Mouse (Mus musculus) MEL (cell line): ENCODE results near the gene Kctd5.

Experiments used
- CHD1 ChIP-seq: IDR thresholded peaks from 2 replicates; pipeline ENCODE4 v1.6.1; 2012; ENCODE audit warnings: low read depth, mild to moderate bottlenecking, inconsistent platforms, low read length, improper control_type of control experiment
- CTCF ChIP-seq, 3 experiments: IDR thresholded peaks in 2 of 3; conservative IDR thresholded peaks in 1 of 3; 2 replicates each; pipeline ENCODE4 v1.5.1; 2011 to 2012; ENCODE audit warnings: low read length in 3 of 3, low read depth in 2 of 3, mild to moderate bottlenecking in 2 of 3, improper control_type of control experiment in 1 of 3, inconsistent platforms in 1 of 3, mixed read lengths in 1 of 3, moderate library complexity in 1 of 3; ENCODE audit not compliant: control insufficient read depth in 1 of 3, insufficient read depth in 1 of 3, poor library complexity in 1 of 3, severe bottlenecking in 1 of 3
- E2F4 ChIP-seq: IDR thresholded peaks from 2 replicates; pipeline ENCODE4 v1.6.1; 2011; ENCODE audit warnings: low read depth, low read length, improper control_type of control experiment, borderline replicate concordance
- ELF1 ChIP-seq: IDR thresholded peaks from 2 replicates; pipeline ENCODE4 v1.6.1; 2014; ENCODE audit warnings: low read depth, mild to moderate bottlenecking, inconsistent platforms, low read length, improper control_type of control experiment, moderate library complexity
- EP300 ChIP-seq, 2 experiments: IDR thresholded peaks; 2 replicates each; pipeline ENCODE4 v1.6.1; 2011; ENCODE audit warnings: improper control_type of control experiment in 2 of 2, low read length in 2 of 2, low read depth in 1 of 2, mild to moderate bottlenecking in 1 of 2
- MAX ChIP-seq: IDR thresholded peaks from 2 replicates; pipeline ENCODE4 v1.6.1; 2011; ENCODE audit warnings: low read length, improper control_type of control experiment
- MXI1 ChIP-seq: IDR thresholded peaks from 2 replicates; pipeline ENCODE4 v1.6.1; 2011; ENCODE audit warnings: mild to moderate bottlenecking, low read depth, low read length, improper control_type of control experiment
- NELFE ChIP-seq: IDR thresholded peaks from 2 replicates; pipeline ENCODE4 v1.6.1; 2011; ENCODE audit warnings: low read depth, low read length, improper control_type of control experiment
- POLR2A ChIP-seq, 2 experiments: IDR thresholded peaks; 2 replicates each; pipeline ENCODE4 v1.6.1; 2011 to 2012; ENCODE audit warnings: low read length in 2 of 2, mild to moderate bottlenecking in 2 of 2, control low read depth in 1 of 2, improper control_type of control experiment in 1 of 2, low read depth in 1 of 2, moderate library complexity in 1 of 2; ENCODE audit not compliant: control insufficient read depth in 1 of 2, insufficient read depth in 1 of 2, poor library complexity in 1 of 2
- POLR2AphosphoS5 ChIP-seq: IDR thresholded peaks from 2 replicates; pipeline ENCODE4 v1.6.1; 2012; ENCODE audit warnings: low read depth, borderline replicate concordance, mild to moderate bottlenecking, inconsistent platforms, low read length, moderate library complexity, mixed read lengths
- TAL1 ChIP-seq: IDR thresholded peaks from 2 replicates; pipeline ENCODE4 v1.6.1; 2012; ENCODE audit warnings: mild to moderate bottlenecking, inconsistent platforms, low read length, moderate library complexity, mixed read lengths
- USF1 ChIP-seq: IDR thresholded peaks from 2 replicates; pipeline ENCODE4 v1.6.1; 2014; ENCODE audit warnings: low read depth, mild to moderate bottlenecking, inconsistent platforms, low read length, improper control_type of control experiment, moderate library complexity
- USF2 ChIP-seq, 2 experiments: IDR thresholded peaks; 2 replicates each; pipeline ENCODE4 v1.6.1; 2011 to 2012; ENCODE audit warnings: improper control_type of control experiment in 2 of 2, low read length in 2 of 2, borderline replicate concordance in 1 of 2, inconsistent platforms in 1 of 2, low read depth in 1 of 2, mild to moderate bottlenecking in 1 of 2; ENCODE audit not compliant: insufficient read depth in 1 of 2
- ZMIZ1 ChIP-seq: IDR thresholded peaks from 2 replicates; pipeline ENCODE4 v1.6.1; 2012; ENCODE audit warnings: low read depth, mild to moderate bottlenecking, inconsistent platforms, low read length, improper control_type of control experiment, moderate library complexity

- TF ChIP-seq MAX (no peak), POLR2AphosphoS5 (no peak), NELFE (no peak), POLR2A (IDR thresholded peaks at IDR 0.05; ENCODE audit: control insufficient read depth in 1 of 2, insufficient read depth in 1 of 2, low read depth in 1 of 2, low read length in 2 of 2, poor library complexity in 1 of 2) (no peak), EP300 (IDR thresholded peaks at IDR 0.05; ENCODE audit: low read depth in 1 of 2, low read length in 2 of 2) (no peak), USF1 (no peak), E2F4 (no peak), TAL1 (no peak), CTCF (IDR thresholded peaks at IDR 0.05 in 2 of 3, conservative IDR thresholded peaks at IDR 0.05 in 1 of 3; ENCODE audit: control insufficient read depth in 1 of 3, insufficient read depth in 1 of 3, low read depth in 2 of 3, low read length in 3 of 3, poor library complexity in 1 of 3, severe bottlenecking in 1 of 3) (no peak), ELF1 (no peak), USF2 (IDR thresholded peaks at IDR 0.05; ENCODE audit: borderline replicate concordance in 1 of 2, insufficient read depth in 1 of 2, low read depth in 1 of 2, low read length in 2 of 2) (no peak), CHD1 (no peak), ZMIZ1 (no peak), MXI1 (no peak)
These were observed 5.0 kb downstream of the Kctd5 start for GRCm38 (mm10) chr17:24068271-24068670.
